Mouse (Mus musculus) adrenal gland, adult 18-20 months (tissue): ENCODE measurements at regions not wholly inside any gene's neighbourhood (a gene's known extent, or its start where the extent isn't known, plus 50 kb on each side); places are given as distances from the start of the nearest gene placed in this dataset.

Source experiments
- DNase-seq, 2 experiments: peaks; one replicate each; pipeline ENCODE4 v3.0.0; 2021 to 2022; ENCODE audit warnings: low spot score in 2 of 2

DNA sequence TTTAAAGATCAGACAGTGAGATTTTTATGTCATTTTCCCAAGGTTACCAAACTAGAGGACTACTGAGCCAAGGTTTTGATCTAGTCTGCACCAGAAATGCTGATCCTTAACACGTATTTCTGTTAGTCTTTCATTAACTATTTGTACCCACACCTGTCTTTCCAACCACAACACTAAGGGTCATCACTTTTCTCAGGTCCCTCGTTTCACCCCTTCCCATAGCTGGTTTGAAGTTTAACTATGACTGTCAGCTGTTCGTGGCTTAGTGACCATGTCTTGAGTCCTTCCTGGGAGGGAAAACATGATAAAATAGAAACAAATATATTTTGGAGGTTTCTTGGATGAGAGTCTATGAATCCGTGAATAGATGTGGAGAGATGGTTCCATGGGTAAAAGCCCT, 99.6 kb upstream of the Gm6657 start:
- DNase-seq = no peak

DNA sequence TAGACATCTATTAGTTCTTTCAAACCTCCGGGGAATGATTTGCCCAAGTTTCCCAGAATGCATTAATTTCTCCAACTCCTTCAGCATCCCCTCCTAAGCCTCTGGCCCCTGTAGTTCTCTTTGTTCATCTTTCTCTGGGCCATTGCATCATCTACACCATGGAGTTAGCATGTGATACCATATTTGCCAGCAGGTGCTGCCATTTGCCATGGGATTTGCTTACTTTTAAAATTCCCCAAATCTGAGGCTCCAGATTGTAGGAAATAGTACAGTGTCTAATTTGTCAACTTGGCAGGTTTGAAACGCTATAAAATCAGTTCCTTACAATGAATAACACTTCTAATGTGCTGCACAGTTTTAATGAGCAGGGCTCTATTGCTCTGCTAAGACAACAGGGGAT, 98.7 kb upstream of the Gm6657 start:
- no peak for DNase-seq

- DNase-seq = no peak
Observed at GRCm38 (mm10) chr12:78095916-78096315, 98.1 kb upstream of the Gm6657 start.

- no peak for DNase-seq
Observed at GRCm38 (mm10) chr12:78097119-78097518, 96.9 kb upstream of the Gm6657 start.

DNA sequence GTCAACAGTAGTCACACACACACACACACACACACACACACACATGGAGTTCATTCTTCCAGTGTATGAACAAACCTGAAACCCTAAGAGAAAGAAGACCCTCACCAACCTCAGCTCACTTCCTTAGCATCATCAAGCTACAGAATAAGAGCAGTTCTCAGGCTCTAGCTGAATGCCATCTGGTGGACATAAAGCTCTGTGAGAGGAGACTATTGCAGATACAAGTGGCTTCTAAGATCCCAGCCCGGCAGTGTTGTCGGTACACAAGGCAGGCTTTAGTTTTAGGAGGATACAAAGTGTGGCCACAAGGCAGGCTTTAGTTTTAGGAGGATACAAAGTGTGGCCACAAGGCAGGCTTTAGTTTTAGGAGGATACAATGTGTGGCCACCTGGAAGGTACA, 96.3 kb upstream of the Gm6657 start:
- DNase-seq = no peak

- DNase-seq = no peak
Observed at GRCm38 (mm10) chr12:78098765-78099194, 95.3 kb upstream of the Gm6657 start.

DNA sequence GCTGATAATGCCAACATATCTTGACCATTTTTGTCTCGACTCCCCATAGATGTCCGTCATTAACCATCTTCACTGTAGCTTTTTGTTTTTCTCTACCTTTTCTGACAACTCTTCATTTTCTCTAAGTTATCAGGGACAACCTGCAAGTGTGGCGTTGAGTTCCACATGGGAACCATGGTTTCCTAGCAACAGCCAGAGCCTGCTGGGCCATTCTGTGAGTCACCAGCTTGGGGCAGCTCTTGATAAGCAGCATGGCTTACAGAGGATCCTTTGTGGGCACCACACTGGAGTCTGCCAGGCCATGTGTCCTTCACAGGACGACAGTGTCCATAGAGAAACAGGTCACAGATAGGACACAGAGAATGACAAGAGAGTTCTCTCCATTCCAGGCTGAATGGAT, 94.3 kb upstream of the Gm6657 start:
- no peak for DNase-seq

DNA sequence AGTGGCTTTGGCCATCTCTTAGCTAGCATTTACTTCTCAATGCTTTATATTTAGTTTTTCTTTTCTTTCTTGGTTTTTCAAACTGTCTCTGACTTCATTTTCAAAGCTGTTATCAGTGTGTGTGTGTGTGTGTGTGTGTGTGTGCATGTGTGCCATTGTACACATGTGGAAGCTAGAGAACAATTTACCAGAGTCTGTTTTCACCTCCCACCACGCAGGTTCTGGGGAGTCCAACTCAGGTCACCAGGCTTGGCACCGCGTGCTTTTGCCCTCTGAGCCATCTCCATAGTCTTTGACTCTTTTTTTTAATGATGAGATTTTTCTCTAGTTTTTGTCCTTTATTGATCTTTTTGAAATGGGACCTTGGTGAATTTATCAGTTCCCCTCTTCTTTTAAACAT, 93.3 kb upstream of the Gm6657 start:
- no peak for DNase-seq

DNA sequence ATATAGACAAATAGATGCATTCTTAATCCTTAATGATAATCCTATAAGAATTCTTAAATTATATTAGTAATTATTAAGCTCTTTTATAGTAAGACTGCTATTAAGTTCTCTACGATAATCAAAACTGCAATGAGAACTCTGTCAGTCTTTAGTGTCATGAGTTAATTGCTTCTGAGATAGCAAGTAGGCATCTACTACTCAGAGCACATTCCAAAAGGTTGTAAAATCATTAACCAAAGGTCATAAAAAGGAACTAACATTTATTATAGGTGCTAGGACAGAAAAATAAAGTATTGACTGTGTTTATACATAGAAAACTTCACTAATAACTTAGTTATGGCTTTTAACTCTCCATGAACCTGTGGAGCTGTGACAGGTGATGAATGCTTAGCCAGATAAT, 84.1 kb upstream of the Gm6657 start:
- no peak for DNase-seq

GRCm38 (mm10) chr12:78118131-78118530, 75.9 kb upstream of the Gm6657 start:
- no peak for DNase-seq

DNA sequence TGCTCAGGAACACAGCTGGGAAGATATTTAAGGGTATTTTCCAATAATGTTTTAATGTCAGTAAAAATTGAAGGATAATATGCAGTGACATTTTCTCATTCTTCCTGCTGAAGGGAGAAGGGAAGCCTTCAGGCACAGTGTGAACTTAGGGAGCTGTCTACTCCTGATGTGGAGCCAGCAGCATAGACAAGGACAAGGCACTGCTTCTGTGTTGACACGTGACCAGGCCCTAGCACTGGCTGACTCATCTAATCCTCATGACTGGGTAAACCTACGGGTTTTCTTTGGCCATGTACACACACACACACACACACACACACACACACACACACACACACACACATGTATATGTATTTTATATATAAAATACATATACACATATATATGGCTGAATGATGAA, 74.8 kb upstream of the Gm6657 start:
- no peak for DNase-seq

- DNase-seq = peak in 1 of 2 experiments; percentile 27
Observed at GRCm38 (mm10) chr12:78119855-78120254, 74.2 kb upstream of the Gm6657 start.

GRCm38 (mm10) chr12:78129130-78129845, 64.8 kb upstream of the Gm6657 start:
- no peak for DNase-seq

- DNase-seq = no peak
Observed at GRCm38 (mm10) chr12:78132016-78132797, 61.8 kb upstream of the Gm6657 start.

- DNase-seq = no peak
Observed at GRCm38 (mm10) chr12:78133341-78133740, 60.7 kb upstream of the Gm6657 start.

DNA sequence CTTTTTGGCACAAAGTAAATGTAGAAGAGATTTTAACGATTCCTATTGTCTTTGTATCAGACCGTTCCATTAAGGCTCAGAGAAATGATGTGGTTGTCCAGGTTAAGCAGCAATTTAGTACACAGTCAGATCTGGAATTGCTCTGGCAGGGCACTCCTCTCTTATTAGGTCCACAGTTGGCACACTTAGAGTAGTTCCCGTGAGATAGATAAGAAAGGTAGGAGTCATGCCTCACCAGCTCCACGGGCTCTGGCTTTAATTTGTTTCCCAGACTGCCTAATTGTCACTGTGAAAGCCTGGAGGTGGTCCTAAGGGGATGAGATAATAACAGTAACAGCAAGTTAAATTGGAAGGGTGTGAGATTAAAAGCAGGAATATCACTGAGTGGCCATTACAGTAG, 60.1 kb upstream of the Gm6657 start:
- no peak for DNase-seq

DNA sequence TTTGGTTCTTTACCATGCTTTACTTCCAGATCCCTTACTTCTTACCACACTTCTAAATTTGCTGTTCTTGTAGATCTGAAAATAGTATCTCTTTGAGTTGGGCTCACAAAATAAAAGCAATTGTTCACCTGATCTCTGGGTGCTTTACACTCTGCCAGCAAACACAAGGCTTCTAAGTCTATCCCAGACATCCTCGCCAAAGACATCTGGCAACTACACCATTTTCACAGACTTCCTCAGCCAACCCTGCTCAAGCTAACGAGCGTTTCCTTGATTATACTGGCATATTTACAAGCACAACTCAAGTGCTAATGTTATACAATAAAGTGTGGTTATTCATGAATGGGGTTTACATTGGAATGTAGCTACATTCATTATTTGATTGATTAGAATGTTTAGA, 56.8 kb upstream of the Gm6657 start:
- no peak for DNase-seq

DNA sequence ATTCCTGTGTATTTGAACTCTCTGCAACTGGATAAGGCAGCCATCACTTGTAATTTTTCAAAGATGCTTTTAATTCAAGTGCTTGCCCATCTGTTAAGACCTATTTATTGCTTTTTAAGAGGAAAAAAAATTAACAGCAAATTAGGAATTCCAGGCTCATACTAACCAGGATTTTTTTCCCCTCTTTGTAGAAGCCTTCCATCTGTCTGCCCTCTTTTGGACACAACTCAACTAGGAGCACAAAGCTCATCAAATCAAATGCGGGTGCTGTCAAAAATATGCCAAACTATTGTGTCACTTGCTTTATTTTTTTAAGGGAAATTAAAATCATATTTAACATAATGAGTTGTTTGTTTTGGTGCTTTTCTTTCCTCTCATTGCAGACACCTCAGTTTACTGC, 55.6 kb upstream of the Gm6657 start:
- no peak for DNase-seq
